ENCODE assay signal across 13 mouse cellular contexts in the genomic region with DNA sequence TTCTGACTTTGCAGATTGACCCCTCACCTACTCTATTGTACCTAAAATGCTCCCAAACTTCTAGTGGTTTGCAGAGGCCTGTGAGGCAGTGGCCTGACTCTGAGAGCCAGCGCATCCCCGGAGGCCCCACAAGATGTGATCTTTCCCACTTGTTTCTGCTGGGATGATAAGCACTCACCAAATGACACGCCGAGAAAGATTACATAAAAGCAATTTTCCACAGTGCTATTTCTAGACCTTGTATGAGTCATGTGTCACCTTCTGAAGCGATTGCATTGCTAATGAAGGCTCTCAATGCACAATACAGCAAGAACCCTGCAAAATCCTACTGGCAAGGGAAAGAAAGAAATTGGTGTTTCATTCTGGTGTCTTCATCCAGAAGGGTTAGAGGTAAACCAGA.
DNase-seq lines count a peak whose midpoint lies in the region; ATAC-seq and TF ChIP-seq lines count a peak whose summit lies in the region.
"Had no signal": no experiment of that assay in that cellular context is flagged by ENCODE, and none has a peak within 500 bp of the region (broad histone marks: within the 10 kb centered on the region; RNA-seq: fewer than 3 reads in every experiment).

No protein-coding gene starts in this region.

- peak; percentile 51 for DNase-seq in heart, adult 8-10 months (ENCODE audit: low spot score)
- DNase-seq in heart, postnatal 4 days: no peak
- DNase-seq in lung, postnatal 36 days: peak; percentile 7
- DNase-seq in lung, adult 2 months: no peak
- peak; percentile 43 for DNase-seq in brain, embryonic 14.5 days (ENCODE audit: low read depth)
- DNase-seq in left cerebral cortex, postnatal 25 days (ENCODE audit: low spot score in 2 of 2): peak; percentile 43 to 84
- DNase-seq in cerebellum, postnatal 14 days: no peak
- DNase-seq: gastrocnemius, postnatal 36 days; liver, embryonic 13.5 days had no signal

- TF ChIP-seq POLR2A in lung, adult 2 months (IDR thresholded peaks at IDR 0.05; ENCODE audit: borderline replicate concordance, extremely low read depth, low read depth, low read length): no peak
- TF ChIP-seq POLR2A in brain, embryonic 14.5 days (IDR thresholded peaks at IDR 0.05; ENCODE audit: borderline replicate concordance, extremely low read depth, insufficient read depth, insufficient read length, poor library complexity, severe bottlenecking): no peak

- intact Hi-C loops in left cerebral cortex, postnatal 25 days (cut with DNase I): no loop called here

- H3K4me3 ChIP-seq in lung, adult 2 months (replicated peaks; ENCODE audit: extremely low read depth, low read depth, low read length): no peak overlapping the region
- H3K4me3 ChIP-seq: forebrain, embryonic 13.5 days; liver, embryonic 13.5 days; neural tube, embryonic 15.5 days had no signal

- H3K4me1 ChIP-seq in lung, adult 2 months (ENCODE audit: control insufficient read depth, insufficient read depth, low read length): no peaks in the 10 kb centered on the region
- H3K4me1 ChIP-seq: forebrain, embryonic 13.5 days; liver, embryonic 13.5 days had no signal

- TF ChIP-seq CTCF in lung, adult 2 months (IDR thresholded peaks at IDR 0.05; ENCODE audit: insufficient read depth, low read length): no peak
- TF ChIP-seq CTCF in brain, embryonic 14.5 days (IDR thresholded peaks at IDR 0.05; ENCODE audit: borderline replicate concordance, extremely low read depth, insufficient read depth, insufficient read length): no peak

- WGBS in lung, adult 2 months: 74% methylated on average over 5 of the region's 5 CpGs

- ATAC-seq in megakaryocyte, adult 5-6 weeks (ENCODE audit: poor library complexity, severe bottlenecking): no peak
- ATAC-seq: forebrain, embryonic 13.5 days; hindbrain, postnatal 0 days had no signal

Comparison
In these comparisons a context has a peak if more than half of its experiments do, and no peak if none do; other contexts are left out.
1. DNase-seq: peak in heart, adult 8-10 months (single experiment), lung, postnatal 36 days (single experiment), brain, embryonic 14.5 days (single experiment) and left cerebral cortex, postnatal 25 days (2 of 2); none in heart, postnatal 4 days (single experiment), lung, adult 2 months (single experiment) and cerebellum, postnatal 14 days (0 of 2).